Mouse (Mus musculus): ENCODE measurements around the gene Fam20c.
A peak's percentile ranks its signal among the peaks of the same experiment; 100 is the strongest.

Gene Fam20c

DNA sequence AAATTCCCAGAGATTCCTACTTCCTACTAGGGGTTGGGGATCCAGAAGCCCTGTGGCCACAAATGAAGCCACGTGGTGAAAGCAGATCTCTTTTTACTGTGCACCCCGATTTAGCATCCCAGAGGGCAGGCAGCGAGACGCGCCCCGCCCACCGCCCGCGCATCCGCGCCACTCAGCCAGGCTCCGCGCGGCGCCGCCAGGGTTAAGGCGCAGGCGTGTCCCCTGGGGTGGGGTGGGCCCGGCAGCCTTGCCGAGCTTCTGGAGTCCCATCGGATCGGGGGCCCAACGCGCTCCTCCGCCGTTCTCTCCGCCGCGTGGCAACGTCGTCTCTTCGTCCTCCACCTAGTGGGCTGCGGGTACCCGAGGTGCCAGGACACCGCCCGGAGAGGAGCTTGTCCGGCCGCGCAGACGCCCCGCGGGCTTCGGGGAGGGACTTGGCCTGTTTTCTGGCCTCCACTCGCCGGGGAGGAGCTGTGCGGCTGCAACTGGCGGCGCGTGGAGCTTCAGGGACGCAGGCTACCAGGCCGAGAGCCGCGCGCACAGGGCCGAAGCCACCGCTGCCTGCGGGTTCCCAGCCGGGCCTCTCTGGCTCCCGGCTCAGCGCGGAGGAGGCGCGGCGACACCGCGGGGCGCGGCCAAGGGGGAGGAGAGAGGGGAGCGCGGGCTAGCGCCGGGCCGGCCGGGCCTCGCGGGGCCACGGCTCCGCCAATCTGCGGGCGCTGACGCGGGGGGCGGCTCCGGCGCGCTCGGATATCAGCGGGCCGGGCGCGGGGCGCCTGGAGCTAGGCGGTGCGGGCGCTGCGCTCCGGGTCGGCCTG is at the start of gene Fam20c:
Fam20c (plus strand) TSS at position 212 of the 818 bp plus-strand sequence.
- peak; percentile 68 to 77 for DNase-seq (ENCODE audit: low spot score in 2 of 2)

DNA sequence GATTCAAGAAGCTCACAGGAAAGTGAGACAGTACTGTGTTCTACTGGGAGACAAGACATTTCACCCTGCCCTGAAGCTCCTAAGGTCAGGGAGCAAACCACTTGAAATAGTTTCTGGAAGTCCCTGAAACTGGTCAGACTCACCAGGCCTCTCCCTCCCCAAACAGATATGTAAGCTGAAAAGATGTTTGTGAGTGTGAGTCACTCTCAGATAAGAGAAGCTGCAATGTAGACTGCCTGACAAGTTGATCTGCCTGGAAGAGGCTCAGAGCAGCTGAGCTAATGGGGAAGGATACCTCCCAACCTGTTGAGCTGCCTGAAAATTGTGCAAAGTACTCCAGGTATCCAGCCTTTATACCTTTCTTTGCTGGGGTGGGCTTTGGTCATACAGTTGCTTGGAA is 46.9 kb upstream of the Fam20c start:
- no peak for DNase-seq (ENCODE audit: low spot score in 2 of 2)

DNA sequence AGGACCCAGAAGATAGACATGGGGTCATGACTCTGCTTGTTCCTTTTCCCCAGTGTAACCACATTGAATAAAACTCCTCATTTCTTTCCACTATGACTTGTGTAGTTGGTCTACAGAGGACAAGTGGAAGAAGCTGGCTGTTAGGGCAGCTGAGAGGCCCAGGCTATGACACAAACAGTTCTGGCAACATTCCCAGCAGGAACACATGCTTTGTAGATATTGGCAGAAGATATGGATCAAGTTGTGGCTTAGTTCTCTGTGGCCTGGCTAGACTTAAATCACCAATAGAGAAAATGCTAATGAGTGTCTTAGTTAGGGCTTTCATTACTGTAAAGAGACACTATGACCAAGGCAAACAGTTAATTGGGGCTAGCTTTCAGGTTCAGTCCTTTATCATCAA is 45.7 kb upstream of the Fam20c start:
- no peak for DNase-seq (ENCODE audit: low spot score in 2 of 2)

DNA sequence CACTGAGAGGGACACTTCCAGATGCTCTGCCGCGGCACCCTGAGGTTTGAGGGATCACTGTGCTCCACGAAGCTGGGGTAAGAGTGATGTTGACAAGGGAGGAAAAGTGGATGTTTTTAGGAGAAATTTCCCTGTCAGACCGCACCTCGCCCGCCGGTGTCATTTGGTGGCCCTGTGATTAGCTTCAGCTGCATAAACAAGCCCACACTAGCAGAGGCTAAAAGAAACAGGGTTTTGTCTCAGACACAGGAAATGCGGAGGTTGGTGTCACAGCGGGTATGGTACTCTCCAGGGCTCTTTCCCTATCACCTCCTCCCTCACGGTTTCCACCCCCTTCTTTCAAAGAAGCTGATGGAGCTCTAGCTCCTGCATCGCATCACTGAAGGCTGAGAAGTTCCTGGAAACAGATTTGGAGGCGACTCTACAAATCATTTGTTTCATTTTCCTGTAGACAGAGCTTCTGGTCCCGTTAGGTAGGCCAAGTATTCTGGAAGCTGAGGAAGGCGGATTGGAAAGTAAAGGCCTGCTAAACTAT is 38.7 kb upstream of the Fam20c start:
- DNase-seq (ENCODE audit: low spot score in 2 of 2), result peak; percentile 19 to 21

DNA sequence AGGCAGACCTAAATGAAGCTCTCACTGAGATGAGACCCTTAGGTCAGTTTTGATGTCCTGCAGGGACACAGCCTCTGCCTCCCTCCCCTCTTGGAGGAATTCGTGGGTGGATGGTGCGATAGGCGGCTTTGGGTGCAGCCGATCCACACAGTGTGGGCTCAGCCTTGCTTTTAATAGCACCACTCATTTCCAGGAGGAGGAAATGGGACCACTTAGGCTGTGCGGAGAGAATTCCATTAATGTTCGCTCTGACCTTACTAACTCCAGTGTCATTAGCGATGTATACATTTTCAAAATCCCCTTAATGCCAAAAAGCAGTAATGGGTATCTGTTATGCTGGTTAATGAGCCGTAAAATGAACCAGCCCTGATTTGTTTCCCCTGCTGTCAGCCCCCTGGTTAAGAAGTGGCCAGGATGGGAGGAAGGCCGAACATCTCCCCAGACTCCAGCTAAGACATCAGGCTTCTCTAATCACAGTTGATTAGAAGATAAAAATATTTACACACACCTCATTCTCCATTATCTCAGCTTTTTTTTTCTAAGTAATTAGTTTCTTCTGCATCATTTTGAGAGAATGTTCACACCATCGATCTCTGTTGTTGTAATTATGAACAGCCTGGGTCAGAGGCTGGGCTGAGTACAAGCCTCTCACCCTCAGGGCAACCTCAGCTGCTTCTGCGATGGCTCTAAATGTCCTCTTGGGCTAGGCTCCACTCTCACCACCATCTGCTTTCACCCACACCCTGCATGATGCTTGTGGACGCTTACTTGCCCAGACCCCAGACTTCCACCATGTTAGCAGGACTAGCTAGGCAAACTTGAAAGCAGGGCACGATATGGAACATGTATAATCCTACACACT is 33.8 kb upstream of the Fam20c start:
- DNase-seq (ENCODE audit: low spot score in 2 of 2), result no peak

DNA sequence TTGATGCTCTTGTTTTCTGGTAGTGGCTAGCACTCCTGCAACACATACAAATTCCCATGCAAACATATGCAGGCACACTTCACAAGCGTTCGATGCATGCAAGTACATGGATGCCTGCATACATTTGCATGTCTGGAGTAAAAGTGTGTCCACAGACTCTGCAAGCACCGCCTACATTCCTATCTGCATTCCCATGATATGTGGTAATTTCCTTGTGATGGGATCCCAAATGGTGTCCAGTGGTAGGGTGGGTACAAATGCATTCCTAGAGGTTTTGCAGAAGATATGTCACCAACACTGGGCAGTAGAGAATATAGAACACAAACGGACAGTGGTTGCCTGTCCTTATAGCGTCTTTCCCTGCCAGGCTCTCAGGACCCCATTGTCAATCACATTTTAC is 29.9 kb upstream of the Fam20c start:
- DNase-seq (ENCODE audit: low spot score in 2 of 2), result no peak

DNA sequence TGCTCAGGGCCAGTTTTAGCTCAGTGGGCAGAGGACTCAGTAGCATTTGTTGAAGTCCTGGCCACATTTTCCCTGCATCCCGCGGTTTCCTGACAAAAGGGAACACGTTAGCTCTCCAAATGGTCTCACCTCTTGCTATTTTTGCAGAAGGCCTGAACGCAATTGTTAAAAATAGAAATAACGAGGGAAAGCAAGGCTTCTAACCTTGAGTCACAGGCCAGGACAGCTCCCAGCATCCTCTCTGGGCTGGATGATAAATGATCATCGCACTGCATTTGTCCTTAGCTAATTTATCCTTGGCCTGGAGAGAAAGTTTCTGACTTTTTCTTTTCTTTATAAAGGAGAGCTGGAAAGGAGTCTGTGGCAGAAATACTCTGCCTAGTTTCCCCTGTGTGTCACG is 29.2 kb upstream of the Fam20c start:
- no peak for DNase-seq (ENCODE audit: low spot score in 2 of 2)

DNA sequence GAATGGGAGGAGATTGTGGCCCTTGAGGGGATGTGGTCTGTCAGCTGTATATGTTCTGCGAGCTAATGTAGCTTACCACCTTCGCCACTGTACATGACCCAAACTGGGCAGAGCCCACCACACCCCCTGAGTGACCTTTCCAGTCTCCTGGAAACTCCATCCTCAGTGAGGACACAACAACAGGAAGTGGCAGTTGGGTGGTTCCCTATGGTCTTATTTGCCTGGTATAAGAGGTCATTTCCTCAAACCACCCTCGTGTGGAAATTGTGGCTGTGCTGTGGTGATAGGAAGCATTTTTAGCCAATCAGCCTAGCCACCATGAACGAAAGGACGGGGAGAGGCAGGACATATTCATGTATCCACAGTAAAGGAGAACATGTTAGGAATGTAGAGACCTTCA is 23.5 kb upstream of the Fam20c start:
- DNase-seq (ENCODE audit: low spot score in 2 of 2), result no peak

DNA sequence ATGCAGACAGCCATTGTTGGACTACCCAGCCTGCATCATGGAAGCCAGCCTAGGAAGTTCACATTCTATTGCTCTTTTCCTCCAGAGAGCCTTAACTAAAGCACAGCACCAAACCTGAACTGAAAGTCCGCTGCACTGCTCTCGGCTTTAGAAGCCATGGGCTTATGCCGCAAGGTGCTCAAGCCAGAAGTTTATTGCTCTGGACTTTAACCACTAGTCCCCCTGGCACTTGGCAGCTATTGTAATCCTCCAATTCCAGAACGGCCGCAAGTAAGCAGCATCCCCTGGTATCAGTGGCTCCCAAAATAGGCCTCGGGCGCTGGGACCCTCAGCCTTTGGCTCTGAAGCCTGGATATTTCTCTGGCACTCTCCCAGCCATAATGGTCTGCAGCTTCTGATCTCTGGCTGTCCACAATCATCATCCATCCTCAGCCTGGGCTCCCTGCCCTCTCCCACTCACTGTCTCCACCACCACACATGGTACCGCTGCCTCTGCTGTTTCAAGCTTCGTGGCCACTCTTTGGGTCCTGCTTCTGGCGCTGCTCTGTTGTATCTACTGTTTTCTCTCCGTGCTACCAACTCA is 20.9 kb upstream of the Fam20c start:
- no peak for DNase-seq (ENCODE audit: low spot score in 2 of 2)

DNA sequence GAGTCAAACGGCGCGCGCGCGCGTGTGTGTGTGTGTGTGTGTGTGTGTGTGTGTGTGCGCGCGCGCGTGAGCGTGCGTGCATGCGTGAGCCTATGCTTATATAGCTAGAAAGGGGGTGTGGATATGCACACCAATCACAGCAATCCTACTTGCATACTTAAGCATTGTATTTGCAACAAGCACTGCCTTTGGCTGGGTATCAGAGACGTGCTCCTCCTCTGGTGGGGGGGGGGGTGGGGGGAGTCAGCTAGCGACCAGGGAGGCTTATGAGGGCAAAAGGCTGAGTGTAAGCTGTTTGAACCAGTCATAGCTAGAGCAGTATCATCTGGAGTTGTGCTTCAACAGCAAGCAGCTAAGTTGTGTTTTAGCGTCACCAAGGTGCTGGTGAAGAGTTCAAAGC is 20.3 kb upstream of the Fam20c start:
- no peak for DNase-seq (ENCODE audit: low spot score in 2 of 2)

DNA sequence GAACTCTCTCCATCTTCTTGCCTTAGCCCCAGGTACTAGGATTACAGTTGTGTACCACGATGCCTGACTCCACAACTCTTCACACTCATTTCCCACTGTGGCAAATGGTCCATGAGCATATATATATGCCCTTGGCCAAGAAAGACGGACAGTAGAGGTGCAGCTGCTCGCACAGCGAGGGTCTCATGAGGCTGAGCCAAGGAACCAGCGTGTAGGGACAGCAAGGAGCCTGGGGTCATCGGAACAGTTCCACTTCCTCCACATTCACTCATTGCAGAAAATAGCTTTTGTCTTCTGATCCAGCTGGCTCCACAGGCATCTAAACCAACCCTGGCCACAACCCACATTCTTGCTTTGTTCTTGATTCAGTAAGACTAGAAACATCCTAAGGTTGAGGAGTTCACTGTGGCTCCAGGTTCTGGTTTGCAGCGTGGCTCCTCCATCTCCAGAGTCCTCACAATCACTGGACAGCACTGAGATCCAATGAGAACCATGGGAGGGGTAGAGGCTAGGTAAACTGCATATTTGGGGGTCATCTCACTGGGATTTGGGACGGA is 19.0 kb upstream of the Fam20c start:
- DNase-seq (ENCODE audit: low spot score in 2 of 2), result no peak

DNA sequence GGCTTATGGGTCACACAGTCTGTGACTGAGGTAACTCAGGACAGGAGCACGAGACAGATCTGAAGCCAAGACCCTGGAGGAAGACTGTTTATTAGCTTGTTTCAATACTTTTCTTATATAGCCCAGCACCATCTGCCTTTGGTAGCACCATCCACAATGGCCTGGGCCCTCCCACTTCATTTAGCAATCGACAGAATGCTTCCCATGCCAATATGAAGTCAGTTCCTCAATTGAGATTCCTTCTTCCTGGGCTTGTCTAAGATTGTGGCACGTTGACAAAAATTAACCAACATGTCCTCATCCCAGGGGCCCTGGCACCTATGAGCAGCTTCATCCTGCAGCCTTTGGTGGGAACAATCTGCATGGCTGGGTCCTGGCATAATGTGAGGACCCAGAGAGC is 14.2 kb upstream of the Fam20c start:
- DNase-seq (ENCODE audit: low spot score in 2 of 2), result no peak

DNA sequence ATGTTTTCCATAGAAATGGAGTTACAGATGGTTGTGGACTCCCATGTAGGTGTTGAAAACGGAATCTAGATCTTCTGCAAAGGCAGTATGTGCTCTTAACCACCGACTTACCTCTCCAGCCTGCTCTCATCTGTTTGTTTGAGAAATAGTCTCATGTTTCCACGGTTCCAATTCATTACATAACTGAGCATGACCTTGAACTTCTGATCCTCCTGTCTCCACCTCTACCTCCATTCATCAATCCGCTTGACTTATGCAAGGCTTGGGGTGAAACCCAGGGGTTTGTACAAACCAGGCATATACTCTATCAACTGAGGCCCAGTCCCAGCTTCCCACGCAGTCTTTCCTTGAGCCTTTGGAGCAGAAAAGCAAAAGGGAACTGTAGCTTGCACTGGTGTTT is 12.8 kb upstream of the Fam20c start:
- no peak for DNase-seq (ENCODE audit: low spot score in 2 of 2)

DNA sequence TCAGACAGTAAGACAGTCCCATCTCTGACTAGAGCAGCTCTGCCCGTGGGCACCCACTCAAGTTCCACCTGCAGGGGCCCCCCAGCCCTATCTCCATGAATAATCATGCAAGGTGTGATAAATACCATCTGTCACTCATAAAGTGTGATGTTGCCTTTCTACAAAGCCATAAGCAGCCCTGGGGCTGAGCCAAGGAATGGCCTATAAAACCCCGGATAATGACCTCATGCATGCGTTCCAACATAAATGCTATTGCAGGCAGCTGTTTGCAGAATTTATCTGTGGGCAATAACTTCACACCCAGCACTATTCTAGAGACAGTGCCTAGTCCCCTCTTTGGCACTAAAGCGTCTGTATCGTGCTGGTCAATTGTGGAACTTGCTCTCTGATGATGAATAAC is 12.0 kb upstream of the Fam20c start:
- DNase-seq (ENCODE audit: low spot score in 2 of 2), result no peak

DNA sequence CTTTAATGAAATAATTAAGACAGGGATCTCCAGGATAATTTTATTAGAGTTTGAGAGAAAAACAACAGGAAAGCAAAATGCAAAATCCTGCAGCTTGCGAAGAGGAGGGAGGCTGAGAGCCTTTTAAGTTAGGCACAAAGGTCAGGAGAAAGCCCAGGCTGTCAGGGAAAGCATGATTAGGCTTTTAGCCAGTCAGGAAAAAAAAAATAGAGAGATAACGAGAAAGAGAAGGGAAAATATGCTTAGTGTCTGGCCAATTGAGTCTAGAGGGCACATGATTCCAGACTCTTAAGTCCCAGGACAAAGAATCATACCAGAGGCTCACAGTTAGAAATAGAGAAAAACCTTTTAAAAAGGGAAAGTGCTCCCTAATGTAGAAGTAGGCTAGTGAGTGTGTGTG is 10.7 kb upstream of the Fam20c start:
- DNase-seq (ENCODE audit: low spot score in 2 of 2), result no peak

DNA sequence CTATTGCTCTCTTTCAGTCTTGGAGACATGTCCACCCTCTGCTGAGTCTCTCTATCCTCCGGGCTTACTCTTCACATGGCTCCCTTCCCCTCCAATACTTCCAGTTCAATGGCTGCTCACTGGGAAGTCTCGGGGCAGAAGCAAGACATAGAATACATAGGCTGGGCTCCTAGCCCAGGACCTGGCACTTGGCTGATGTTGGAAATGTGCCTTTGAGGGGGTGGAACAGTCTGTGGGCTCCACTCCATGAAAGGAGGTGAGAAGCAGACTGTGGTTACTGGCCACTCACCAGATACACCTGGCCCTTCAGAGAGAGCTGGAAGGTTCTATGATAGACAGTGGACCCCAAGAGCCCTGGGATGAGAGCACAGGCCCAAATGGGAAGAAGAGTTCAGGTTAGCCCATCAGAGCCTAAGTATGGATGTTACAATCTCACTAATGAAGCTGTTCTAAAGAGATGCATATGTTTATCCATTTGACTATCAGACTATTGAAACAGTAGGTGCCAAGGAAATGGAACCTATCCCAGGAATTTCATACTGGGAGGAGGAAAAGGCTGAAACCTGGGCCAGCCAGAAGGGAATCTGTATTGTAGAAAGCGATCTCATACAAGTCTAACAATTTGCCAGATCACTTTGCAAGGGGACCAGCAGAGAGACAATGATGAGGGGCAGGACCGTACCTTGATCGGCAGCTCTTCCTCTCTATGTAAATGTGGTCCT is 8.8 kb upstream of the Fam20c start:
- DNase-seq (ENCODE audit: low spot score in 2 of 2), result no peak

DNA sequence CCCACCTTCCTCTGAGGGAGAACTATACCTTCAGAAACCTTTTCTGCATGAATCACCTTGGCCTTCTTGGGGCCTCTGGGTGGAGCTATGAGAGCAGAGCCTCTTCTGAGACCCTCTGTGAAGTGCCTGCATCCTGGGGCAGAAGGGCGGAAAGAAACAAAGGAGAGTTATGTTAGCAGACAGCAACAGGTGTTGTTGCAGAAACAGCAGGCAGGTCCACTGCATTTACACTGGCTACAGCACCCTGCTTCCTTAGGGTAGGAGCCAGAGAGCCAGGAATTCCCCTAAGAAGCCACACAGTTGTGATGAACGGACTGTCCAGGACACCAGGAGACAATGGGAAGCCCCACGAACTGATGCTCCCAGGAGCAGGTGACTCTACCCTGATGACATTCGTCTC is 1.0 kb upstream of the Fam20c start:
- no peak for DNase-seq (ENCODE audit: low spot score in 2 of 2)

DNA sequence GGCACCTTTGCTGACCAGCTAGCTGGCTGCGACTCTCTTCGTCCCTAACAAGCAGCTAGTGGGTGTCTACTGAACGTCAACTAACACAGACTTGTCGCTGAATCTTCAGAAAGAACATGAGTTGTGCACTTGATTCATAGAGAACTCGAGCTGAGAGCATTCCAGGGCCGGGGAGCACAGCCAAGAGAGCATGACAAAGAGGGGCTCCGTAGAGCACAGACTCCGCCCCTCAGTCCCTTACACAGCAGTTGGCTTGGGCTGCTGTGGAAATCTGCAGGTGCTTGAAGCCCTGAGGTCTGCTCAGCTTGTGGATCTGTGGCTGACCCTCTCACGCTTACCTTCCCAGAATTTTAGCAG is 390 bp upstream of the Fam20c start:
- peak in 1 of 2 experiments; percentile 41 for DNase-seq (ENCODE audit: low spot score in 2 of 2)

DNA sequence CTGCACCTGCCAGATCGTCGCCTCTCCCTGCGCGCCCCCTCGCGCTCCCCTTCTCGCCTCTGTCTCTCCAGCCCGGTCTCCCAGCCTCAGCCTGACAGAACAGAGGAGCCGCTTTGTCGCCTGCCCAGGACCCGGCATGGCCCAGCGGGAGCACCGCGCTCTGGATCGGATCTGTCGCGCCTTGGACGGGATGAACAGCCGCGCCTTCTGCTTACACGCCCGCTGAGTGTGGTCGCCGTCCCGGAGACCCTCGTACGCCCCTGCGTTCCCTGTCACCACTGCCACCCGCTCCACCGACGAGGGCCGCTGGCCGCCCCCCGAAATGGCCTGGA is 773 bp downstream of the Fam20c start:
- no peak for DNase-seq (ENCODE audit: low spot score in 2 of 2)

DNA sequence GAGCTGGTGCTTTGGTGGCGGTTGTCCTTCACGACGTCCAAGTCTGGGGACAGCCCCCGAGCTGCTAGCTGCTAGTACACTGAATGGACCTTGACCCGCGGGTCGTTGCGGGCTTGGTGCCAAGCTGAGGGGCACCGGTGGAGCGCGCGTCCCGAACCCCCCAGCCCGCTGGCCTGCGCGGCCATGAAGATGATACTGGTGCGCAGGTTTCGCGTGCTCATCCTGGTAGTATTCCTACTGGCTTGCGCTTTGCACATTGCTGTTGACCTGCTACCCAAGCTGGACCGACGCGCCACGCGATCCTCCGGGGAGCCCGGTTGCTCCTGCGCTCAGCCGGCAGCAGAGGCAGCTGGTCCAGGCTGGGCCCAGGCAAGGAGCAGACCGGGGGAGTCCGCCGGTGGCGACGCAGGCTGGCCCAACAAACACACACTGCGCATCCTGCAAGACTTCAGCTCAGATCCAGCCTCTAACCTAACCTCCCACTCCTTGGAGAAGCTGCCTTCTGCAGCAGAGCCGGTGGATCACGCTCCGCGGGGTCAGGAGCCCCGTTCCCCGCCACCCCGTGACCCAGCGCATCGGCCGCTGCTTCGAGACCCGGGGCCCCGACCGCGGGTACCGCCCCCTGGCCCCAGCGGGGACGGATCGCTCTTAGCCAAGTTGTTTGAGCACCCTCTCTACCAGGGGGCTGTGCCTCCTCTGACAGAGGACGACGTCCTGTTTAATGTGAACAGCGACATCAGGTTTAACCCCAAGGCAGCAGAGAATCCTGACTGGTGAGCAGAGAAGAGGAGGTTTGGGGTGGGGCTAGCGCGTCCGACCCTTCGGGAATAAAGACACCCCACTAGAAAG is 1.4 kb downstream of the Fam20c start:
- DNase-seq (ENCODE audit: low spot score in 2 of 2), result peak; percentile 30 to 57
